Mouse (Mus musculus) forebrain, embryonic 15.5 days (tissue): ENCODE results near the gene Lrrfip1. TPM values are rescaled to one million over a fixed set of nuclear protein-coding genes. Genes with fewer than 3 reads are reported as not detected.

ENCODE experiments used
- ATAC-seq: fragments of 200-750 bp; cut with Nextera tagmentation; replicated peaks from 2 replicates; pipeline ENCODE4 v1.8.0; 2017; ENCODE audit warnings: mild to moderate bottlenecking, moderate TSS enrichment, moderate library complexity
- H3K27ac ChIP-seq: fragments of 300-500 bp; sonication (generic); replicated peaks from 2 replicates; pipeline ENCODE4 v1.5.1; 2015; ENCODE audit warnings: mild to moderate bottlenecking, inconsistent platforms
- H3K27me3 ChIP-seq: fragments of 300-500 bp; sonication (generic); 2 replicates; pipeline ENCODE4 v1.6.1; 2015; ENCODE audit warnings: inconsistent platforms
- H3K36me3 ChIP-seq: fragments of 300-500 bp; sonication (generic); 2 replicates; pipeline ENCODE4 v1.6.1; 2015; ENCODE audit warnings: mild to moderate bottlenecking, inconsistent platforms
- H3K4me1 ChIP-seq: fragments of 300-500 bp; sonication (generic); 2 replicates; pipeline ENCODE4 v1.6.1; 2015; ENCODE audit warnings: inconsistent platforms
- H3K4me2 ChIP-seq: fragments of 300-500 bp; sonication (generic); replicated peaks from 2 replicates; pipeline ENCODE4 v1.6.1; 2015; ENCODE audit warnings: mild to moderate bottlenecking, inconsistent platforms
- H3K4me3 ChIP-seq: fragments of 300-500 bp; sonication (generic); 2 replicates; pipeline ENCODE4 v1.5.1; 2015; ENCODE audit warnings: mild to moderate bottlenecking, inconsistent platforms
- H3K9ac ChIP-seq: fragments of 300-500 bp; sonication (generic); replicated peaks from 2 replicates; pipeline ENCODE4 v1.6.1; 2015; ENCODE audit warnings: mild to moderate bottlenecking, inconsistent platforms
- H3K9me3 ChIP-seq: fragments of 300-500 bp; sonication (generic); 2 replicates; pipeline ENCODE4 v1.6.1; 2016; ENCODE audit warnings: inconsistent platforms
- WGBS: fragments of 180-500 bp; shearing (Covaris S2); methylation state at CpG from one replicate; pipeline ENCODE4 v1.1.7; 2015; ENCODE audit warnings: mixed read lengths; 5-methylcytosine and 5-hydroxymethylcytosine counted together
- polyA plus RNA-seq: library from polyadenylated mRNA; unstranded; fragments of >200 nt; fragmentation: Nextera tagmentation; extraction: Ambion mirVana; gene quantifications from 2 replicates; pipeline ENCODE4 v1.2.1, GENCODE M21; 2015

The Lrrfip1 gene
- polyA plus RNA-seq, 1 experiment from 2014 or later: 38.3 TPM

DNA sequence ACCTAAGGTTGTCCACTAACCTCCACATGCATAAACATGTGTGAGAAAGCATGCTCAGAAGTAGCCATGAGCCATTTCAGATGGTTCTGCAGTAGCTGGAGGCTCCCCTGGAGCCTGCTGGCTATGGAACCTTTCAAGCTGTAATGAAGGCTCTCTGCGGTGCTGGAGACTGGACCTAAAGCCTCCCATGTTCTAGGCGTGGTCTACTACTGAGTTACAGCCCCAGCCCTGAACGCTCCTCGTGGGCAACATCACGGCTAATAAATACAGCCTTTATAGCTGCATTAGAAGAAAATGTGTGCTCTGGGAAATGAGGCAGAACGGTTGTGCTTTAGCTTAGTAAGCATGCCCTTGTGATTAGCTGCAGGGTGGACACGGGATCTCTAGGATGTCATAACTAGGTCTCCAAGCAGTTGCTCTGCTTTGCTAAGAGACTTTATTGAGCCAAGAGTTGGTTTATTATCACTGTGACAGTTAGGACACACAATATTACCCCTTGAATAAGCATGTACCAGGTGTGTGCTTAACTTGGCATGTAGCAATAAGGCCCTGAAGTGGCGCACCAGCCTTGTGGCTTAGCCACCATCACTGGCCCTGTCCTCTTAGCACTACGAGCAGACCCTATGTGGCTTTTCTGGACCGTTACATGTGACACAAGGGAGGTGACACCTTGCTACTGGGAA lies 81.3 kb downstream of the Lrrfip1 start:
- Histone ChIP-seq H3K9me3 (no peaks in the 10 kb centered on the region), H3K4me2 (no peak overlapping the region), H3K36me3 (no peaks in the 10 kb centered on the region), H3K9ac (no peak overlapping the region), H3K4me1 (no peaks in the 10 kb centered on the region), H3K4me3 (no peak overlapping the region), H3K27me3 (no peaks in the 10 kb centered on the region), H3K27ac (no peak overlapping the region)
- ATAC-seq: no peak
- WGBS: 90% methylated on average over 10 of the region's 10 CpGs

DNA sequence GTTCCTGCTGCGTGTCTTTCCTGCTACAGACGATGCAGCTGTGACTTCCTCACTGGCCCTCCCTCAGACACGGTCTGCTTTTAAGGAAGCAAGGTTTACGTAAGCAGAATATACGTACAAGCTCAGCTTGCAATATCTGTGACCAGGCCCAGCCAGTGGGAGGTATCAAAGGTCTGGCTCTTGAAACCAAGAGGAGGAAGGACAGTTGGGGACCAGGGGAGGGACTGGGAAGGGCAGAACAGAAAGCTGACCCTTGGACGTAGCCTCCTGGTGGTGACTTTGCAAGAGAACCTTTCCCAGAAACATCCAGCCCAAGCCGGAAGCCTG lies 81.8 kb downstream of the Lrrfip1 start:
- no peak for ATAC-seq
- no peak overlapping the region for H3K9ac ChIP-seq
- no peaks in the 10 kb centered on the region for H3K27me3 ChIP-seq
- H3K4me3 ChIP-seq: no peak overlapping the region
- 87% methylated on average over 7 of the region's 7 CpGs for WGBS
- no peaks in the 10 kb centered on the region for H3K4me1 ChIP-seq
- no peak overlapping the region for H3K27ac ChIP-seq
- no peaks in the 10 kb centered on the region for H3K9me3 ChIP-seq
- H3K4me2 ChIP-seq: no peak overlapping the region
- H3K36me3 ChIP-seq: no peaks in the 10 kb centered on the region

DNA sequence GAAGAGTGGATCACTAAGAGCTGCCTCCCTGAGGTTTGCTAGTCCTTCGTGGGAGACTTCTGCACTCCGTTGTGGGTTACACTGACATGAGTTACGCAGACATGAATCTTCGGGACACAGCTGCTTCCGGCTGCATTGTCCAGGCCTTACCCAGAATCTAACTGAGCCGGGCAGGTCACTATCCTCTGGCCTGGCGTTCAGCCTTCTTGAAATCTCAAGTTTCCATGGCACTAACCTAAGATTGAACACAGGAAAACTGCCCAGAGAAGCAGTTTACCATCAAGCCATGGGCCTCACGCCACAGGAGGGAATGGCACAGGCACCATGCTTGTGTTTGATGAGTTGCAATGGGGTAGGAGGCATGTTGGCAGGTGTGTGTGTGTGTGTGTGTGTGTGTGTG lies 85.8 kb downstream of the Lrrfip1 start:
- no peaks in the 10 kb centered on the region for H3K27me3 ChIP-seq
- no peak overlapping the region for H3K9ac ChIP-seq
- no peaks in the 10 kb centered on the region for H3K36me3 ChIP-seq
- no peak overlapping the region for H3K4me2 ChIP-seq
- no peaks in the 10 kb centered on the region for H3K4me1 ChIP-seq
- no peak overlapping the region for H3K4me3 ChIP-seq
- no peaks in the 10 kb centered on the region for H3K9me3 ChIP-seq
- H3K27ac ChIP-seq: no peak overlapping the region
- WGBS: 96% methylated on average over 8 of the region's 8 CpGs
- no peak for ATAC-seq

DNA sequence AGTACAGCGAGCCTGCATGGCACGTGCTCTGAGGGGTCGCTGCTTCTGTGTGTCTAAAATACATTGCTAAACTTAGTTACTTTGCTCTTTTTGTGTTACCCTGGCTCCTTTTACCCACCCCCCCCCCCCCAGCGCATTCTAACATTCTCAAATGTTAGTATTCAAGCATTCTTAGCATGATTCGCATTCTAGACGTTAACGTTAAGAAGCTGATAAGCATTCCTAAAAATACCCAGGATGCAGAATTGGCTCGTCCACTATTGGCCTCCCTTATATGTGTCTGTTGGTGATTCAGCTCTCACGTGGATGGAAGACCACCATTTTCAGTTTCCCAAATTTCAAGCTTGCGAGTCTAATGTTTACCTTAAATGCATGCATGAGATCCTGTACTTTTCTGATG lies 86.5 kb downstream of the Lrrfip1 start:
- Histone ChIP-seq H3K9ac (no peak overlapping the region), H3K36me3 (no peaks in the 10 kb centered on the region), H3K4me1 (no peaks in the 10 kb centered on the region), H3K4me2 (no peak overlapping the region), H3K27me3 (no peaks in the 10 kb centered on the region), H3K4me3 (no peak overlapping the region), H3K9me3 (no peaks in the 10 kb centered on the region), H3K27ac (no peak overlapping the region)
- ATAC-seq: no peak
- WGBS: 83% methylated on average over 10 of the region's 10 CpGs

DNA sequence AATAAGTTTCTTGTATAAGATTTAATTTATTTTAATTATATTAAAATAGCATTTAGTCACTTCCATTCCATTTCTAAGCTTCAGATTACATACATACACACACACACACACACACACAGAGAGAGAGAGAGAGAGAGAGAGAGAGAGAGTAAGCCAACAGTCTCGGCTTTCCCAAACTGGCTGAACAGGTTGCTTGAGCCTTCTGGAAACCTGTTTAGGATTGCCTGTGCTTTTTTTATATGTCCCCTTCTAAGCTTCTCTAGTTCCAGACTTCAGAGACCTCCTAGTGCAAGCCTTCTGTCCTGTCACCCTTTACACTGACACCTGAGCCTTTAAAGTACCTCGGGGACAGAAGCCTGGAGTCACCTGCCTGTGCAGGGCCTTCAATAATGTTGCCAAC lies 87.1 kb downstream of the Lrrfip1 start:
- Histone ChIP-seq H3K4me3 (no peak overlapping the region), H3K4me2 (no peak overlapping the region), H3K4me1 (no peaks in the 10 kb centered on the region), H3K9me3 (no peaks in the 10 kb centered on the region), H3K36me3 (no peaks in the 10 kb centered on the region), H3K9ac (no peak overlapping the region), H3K27me3 (no peaks in the 10 kb centered on the region), H3K27ac (no peak overlapping the region)
- 49% methylated on average over 2 of the region's 2 CpGs for WGBS
- no peak for ATAC-seq

DNA sequence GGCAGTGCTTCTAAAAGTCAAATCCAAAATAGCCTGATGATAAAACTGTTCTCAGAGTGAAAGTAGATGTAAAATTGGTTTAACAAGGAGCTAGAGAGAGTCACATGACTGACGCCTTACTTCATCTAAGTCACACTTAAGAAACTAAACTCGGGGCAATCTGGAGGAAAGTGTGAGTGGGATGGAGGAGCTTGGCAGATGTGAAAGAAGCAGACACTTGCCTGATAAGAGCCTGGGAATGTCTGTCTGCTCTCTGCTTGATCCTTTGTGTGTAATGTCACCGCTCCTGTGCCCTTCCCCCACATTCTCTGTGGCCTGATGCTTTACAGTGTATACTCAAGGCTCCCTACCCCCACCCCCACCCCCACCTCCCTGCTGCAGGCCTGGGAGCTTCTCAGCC lies 87.8 kb downstream of the Lrrfip1 start:
- H3K4me1 ChIP-seq: no peaks in the 10 kb centered on the region
- no peak overlapping the region for H3K4me2 ChIP-seq
- H3K36me3 ChIP-seq: no peaks in the 10 kb centered on the region
- 37% methylated on average over 3 of the region's 3 CpGs for WGBS
- no peaks in the 10 kb centered on the region for H3K9me3 ChIP-seq
- H3K4me3 ChIP-seq: no peak overlapping the region
- H3K27ac ChIP-seq: no peak overlapping the region
- H3K9ac ChIP-seq: no peak overlapping the region
- H3K27me3 ChIP-seq: no peaks in the 10 kb centered on the region
- ATAC-seq: 0 out of 2 replicates have a peak, but pooled peaks have one; percentile 35

DNA sequence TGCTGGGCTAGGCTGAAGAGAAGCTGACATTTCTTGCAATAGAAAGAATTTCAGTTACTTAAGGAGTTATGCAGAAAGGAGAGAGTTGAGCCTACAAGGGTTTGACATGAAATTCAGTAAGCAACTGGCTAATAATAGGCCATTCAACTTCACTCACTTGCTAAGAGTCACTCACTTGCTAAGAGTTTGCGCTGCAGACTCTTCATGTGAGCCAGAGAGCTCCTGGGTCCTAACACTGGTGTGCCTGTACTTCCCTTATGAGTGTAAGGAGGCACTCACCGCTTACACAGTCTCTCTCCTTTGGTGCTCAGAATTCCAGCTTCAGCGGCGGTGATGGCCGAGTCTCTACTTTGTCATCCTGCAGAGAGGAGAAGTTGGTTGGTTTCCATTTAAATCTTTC lies 88.2 kb downstream of the Lrrfip1 start:
- Histone ChIP-seq H3K27ac (no peak overlapping the region), H3K9me3 (no peaks in the 10 kb centered on the region), H3K4me3 (no peak overlapping the region), H3K4me2 (no peak overlapping the region), H3K27me3 (no peaks in the 10 kb centered on the region), H3K9ac (no peak overlapping the region), H3K36me3 (no peaks in the 10 kb centered on the region), H3K4me1 (no peaks in the 10 kb centered on the region)
- ATAC-seq: no peak
- WGBS: 85% methylated on average over 5 of the region's 5 CpGs

DNA sequence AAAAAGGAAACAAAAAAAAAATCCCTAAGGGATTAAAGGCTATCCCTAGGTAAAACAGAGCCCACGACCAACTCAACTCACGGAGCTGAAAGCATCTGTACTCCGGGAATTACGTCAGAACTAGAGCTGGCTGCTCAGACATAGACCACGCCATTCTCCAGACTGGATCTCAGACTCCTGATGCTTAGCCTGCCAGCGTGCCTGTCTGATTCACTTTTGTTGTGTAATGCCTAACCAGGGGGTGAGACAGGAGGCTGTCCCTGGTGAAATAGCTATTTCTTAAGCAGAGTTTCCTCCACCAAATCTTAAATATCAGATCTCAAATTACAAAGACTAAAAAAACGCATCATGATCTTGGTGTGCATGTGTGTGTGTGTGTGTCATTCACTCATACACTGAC lies 89.5 kb downstream of the Lrrfip1 start:
- Histone ChIP-seq H3K27me3 (no peaks in the 10 kb centered on the region), H3K4me3 (no peak overlapping the region), H3K27ac (no peak overlapping the region), H3K36me3 (no peaks in the 10 kb centered on the region), H3K4me2 (no peak overlapping the region), H3K9me3 (no peaks in the 10 kb centered on the region), H3K9ac (no peak overlapping the region), H3K4me1 (no peaks in the 10 kb centered on the region)
- ATAC-seq: no peak
- 89% methylated on average over 7 of the region's 7 CpGs for WGBS

DNA sequence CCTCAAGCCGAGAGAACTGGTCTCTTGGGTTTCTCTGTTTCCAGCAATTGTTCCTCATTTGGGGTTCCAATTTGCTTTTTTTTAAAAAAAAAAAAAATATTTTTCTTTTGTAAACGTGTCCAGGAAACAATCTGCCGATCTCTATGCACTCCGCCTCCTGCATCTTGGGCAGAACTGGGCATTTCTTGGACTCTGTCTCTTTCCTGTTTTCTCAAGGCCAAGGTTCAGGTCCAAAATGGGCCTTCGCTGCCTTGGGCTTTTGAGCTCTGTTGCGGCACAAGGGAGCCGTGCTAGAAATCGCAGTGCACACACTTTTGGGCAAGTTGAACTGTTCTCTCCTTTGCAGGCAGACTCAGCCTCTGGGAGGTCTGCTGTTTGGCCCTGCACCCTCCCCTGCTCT lies 90.4 kb downstream of the Lrrfip1 start:
- H3K9me3 ChIP-seq: no peaks in the 10 kb centered on the region
- H3K4me3 ChIP-seq: no peak overlapping the region
- H3K4me1 ChIP-seq: no peaks in the 10 kb centered on the region
- 87% methylated on average over 8 of the region's 8 CpGs for WGBS
- H3K27ac ChIP-seq: no peak overlapping the region
- no peaks in the 10 kb centered on the region for H3K36me3 ChIP-seq
- no peak overlapping the region for H3K9ac ChIP-seq
- no peak for ATAC-seq
- no peaks in the 10 kb centered on the region for H3K27me3 ChIP-seq
- no peak overlapping the region for H3K4me2 ChIP-seq

DNA sequence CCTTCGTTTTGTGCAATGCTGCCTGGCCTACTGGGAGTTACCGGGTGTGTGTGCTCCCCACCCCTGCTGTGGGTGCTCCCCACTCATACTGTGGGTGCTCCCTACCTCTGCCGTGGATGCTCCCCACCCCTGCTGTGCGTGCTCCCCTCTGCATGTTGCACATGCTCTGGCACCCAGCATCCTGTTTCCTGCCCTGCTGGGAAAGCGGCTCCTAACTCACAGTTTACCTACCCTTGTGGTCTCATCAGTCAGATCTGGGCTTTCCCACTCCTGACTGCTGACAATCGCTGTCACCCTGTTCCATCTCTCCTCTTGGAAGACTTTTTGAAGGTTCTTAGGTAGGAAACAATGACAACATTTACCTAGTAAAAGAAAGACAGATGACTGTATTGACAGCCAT lies 91.9 kb downstream of the Lrrfip1 start:
- H3K9ac ChIP-seq: no peak overlapping the region
- 84% methylated on average over 6 of the region's 6 CpGs for WGBS
- ATAC-seq: no peak
- no peaks in the 10 kb centered on the region for H3K27me3 ChIP-seq
- no peak overlapping the region for H3K27ac ChIP-seq
- H3K4me1 ChIP-seq: no peaks in the 10 kb centered on the region
- H3K9me3 ChIP-seq: no peaks in the 10 kb centered on the region
- H3K4me3 ChIP-seq: no peak overlapping the region
- H3K36me3 ChIP-seq: no peaks in the 10 kb centered on the region
- H3K4me2 ChIP-seq: no peak overlapping the region

DNA sequence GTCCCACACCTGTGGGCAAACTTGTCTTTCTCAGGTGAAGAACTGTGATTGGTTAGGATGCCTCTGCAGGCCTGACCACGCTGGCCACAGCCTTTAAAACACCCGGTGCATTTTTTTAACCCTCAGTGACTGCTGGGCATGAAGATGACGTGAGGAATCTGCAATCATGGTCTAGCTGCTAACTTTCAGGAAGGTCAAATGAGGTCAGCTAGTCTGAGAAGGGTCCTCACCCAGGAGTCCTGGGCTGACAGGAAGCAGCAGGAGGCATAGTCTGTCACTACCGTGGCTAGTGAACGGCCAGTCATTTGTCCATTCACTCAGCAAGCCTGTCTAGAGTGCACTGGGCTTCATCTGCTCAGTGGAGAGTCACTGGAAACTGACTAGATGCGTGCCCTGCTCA lies 93.9 kb downstream of the Lrrfip1 start:
- H3K36me3 ChIP-seq: no peaks in the 10 kb centered on the region
- H3K4me3 ChIP-seq: no peak overlapping the region
- no peaks in the 10 kb centered on the region for H3K4me1 ChIP-seq
- H3K9ac ChIP-seq: no peak overlapping the region
- no peak overlapping the region for H3K27ac ChIP-seq
- no peaks in the 10 kb centered on the region for H3K27me3 ChIP-seq
- H3K4me2 ChIP-seq: no peak overlapping the region
- 78% methylated on average over 6 of the region's 6 CpGs for WGBS
- H3K9me3 ChIP-seq: no peaks in the 10 kb centered on the region
- no peak for ATAC-seq

DNA sequence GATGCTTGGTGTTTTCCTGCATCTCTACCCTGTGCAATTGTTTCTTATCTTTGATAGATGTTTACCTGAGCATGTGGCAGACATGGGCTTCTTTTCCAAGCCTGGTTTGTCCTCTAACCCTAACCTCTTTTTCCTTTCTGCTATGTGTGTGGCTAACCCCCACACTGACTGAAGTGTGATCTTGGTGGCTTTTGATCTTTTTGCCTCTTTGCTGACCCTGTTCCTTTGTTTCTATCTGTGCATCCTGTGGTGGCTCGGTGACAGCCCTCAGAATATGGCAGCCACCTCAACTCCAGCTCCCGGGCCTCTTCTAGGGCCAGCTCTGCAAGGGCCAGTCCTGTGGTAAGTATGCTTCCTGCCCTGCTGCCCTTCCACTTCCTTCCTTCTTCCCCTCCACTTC lies 94.8 kb downstream of the Lrrfip1 start:
- Histone ChIP-seq H3K9ac (no peak overlapping the region), H3K4me1 (no peaks in the 10 kb centered on the region), H3K27me3 (no peaks in the 10 kb centered on the region), H3K4me2 (no peak overlapping the region), H3K4me3 (no peak overlapping the region), H3K36me3 (no peaks in the 10 kb centered on the region), H3K27ac (no peak overlapping the region), H3K9me3 (no peaks in the 10 kb centered on the region)
- ATAC-seq: no peak
- 72% methylated on average over 2 of the region's 2 CpGs for WGBS

DNA sequence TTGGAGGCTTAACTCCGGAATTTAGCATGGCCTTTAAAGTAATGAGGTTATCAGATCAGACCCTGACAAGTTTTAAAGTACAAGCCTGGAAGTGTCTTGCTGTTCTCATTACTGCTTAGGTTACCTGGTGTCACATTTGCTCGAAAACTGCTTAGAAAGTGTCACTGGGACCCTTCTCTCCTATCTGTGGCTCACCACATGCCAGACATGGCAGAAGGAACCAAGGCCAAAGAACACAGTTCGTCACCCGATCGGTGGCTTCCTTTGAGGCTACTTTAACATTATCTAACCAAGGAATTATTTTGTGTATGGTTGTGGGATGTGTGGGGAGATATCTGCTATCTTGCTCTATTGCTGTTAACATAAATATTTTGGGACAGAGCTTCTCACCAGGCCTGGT lies 95.5 kb downstream of the Lrrfip1 start:
- WGBS: 93% methylated on average over 5 of the region's 5 CpGs
- Histone ChIP-seq H3K36me3 (no peaks in the 10 kb centered on the region), H3K27me3 (no peaks in the 10 kb centered on the region), H3K27ac (no peak overlapping the region), H3K4me2 (no peak overlapping the region), H3K4me1 (no peaks in the 10 kb centered on the region), H3K9me3 (no peaks in the 10 kb centered on the region), H3K9ac (no peak overlapping the region), H3K4me3 (no peak overlapping the region)
- no peak for ATAC-seq
